Mouse (Mus musculus): Measurements from ENCODE around the gene Tmem41a. TPM values are rescaled to one million over a fixed set of nuclear protein-coding genes. Genes with fewer than 3 reads are reported as not detected.

Tmem41a gene
- polyA plus RNA-seq (2015; fragmentation: Illumina TruSeq; extraction: RNeasy Lipid Tissue Mini Kit (QIAGEN cat#74804); ENCODE audit: low read depth, low replicate concordance) = 21.8 TPM

DNA sequence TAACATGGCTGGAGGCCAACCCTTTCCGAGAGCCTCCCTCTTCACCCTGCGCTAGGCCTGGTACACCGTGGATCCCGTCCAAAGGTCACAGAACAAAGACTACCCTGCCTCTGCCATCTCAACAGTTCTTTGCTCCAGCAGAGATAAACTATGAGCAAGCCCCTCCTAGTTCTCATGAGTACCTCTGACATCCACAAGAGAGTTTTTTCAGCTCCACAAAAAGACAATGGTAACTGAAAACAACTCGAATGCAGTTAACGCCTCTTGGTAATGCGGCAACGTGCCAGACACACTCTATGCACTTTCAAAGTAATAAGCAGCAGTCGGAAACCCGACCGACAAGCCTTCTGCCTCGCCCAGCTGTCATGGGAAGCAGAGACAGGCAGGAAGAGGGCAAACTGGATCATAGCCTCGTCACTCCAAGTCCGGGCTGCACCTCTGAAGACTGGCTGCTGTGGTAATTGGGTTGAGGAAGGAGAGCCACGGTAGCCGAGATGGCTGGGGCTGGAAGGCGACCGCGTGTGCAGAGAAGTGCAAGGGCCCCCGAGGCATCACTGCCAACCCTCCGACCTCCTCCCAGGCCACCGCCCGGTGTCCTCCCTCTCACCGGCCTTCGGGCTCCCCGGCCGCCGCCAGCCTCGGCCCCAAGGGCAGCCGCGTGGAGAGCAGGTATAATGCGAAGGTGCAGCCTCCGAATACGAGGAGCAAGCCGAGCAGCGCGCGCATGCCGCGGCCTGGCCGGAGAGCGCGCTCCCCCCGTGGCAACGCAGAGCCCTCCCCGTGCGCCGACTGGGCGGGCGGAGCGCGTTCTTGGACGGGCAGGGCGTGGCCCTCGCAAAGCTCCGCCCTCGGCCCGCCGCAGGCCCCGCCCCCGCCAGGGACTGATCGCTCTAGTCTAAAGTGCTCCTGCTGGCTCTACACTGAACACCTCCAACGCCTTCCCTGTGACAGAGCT, at the start of gene Tmem41a:
Tmem41a (minus strand) TSS at position 792 of the 955 bp plus-strand sequence.

GRCm38 (mm10) chr16:21995304-21995703, 48.0 kb upstream of the Tmem41a start, which contains the start of gene Liph:
Liph (minus strand) TSS chr16:21995663.

Other genes starting within 250 kb of the Tmem41a start
- gene Ehhadh, start 159.7 kb downstream of the Tmem41a start, polyA plus RNA-seq (2015; fragmentation: Illumina TruSeq; extraction: RNeasy Lipid Tissue Mini Kit (QIAGEN cat#74804); ENCODE audit: low read depth, low replicate concordance) = 3.2 TPM
- 9.3 TPM for gene Map3k13, start 153.2 kb downstream of the Tmem41a start, polyA plus RNA-seq (2015; fragmentation: Illumina TruSeq; extraction: RNeasy Lipid Tissue Mini Kit (QIAGEN cat#74804); ENCODE audit: low read depth, low replicate concordance)
- 0.57 TPM for gene Liph, start 48.1 kb upstream of the Tmem41a start, polyA plus RNA-seq (2015; fragmentation: Illumina TruSeq; extraction: RNeasy Lipid Tissue Mini Kit (QIAGEN cat#74804); ENCODE audit: low read depth, low replicate concordance)
- gene Senp2, start 61.9 kb upstream of the Tmem41a start, polyA plus RNA-seq (2015; fragmentation: Illumina TruSeq; extraction: RNeasy Lipid Tissue Mini Kit (QIAGEN cat#74804); ENCODE audit: low read depth, low replicate concordance) = 76.2 TPM
- gene Igf2bp2, start 215.7 kb upstream of the Tmem41a start, polyA plus RNA-seq (2015; fragmentation: Illumina TruSeq; extraction: RNeasy Lipid Tissue Mini Kit (QIAGEN cat#74804); ENCODE audit: low read depth, low replicate concordance) = 0.57 TPM

All from brain, adult 10 weeks (tissue).